Mouse (Mus musculus) forebrain, embryonic 10.5 days (tissue): ENCODE results near the gene Rbm41. TPM values are rescaled to one million over a fixed set of nuclear protein-coding genes. Genes with fewer than 3 reads are reported as not detected.

ENCODE experiments used
- DNase-seq: peaks from one replicate; pipeline ENCODE4 v3.0.0-alpha.2; 2017; ENCODE audit warnings: low spot score; ENCODE audit errors: extremely low spot score
- H3K27ac ChIP-seq: fragments of 300-500 bp; sonication (generic); 2 replicates; pipeline ENCODE4 v1.5.1; 2016; ENCODE audit warnings: mild to moderate bottlenecking
- H3K27me3 ChIP-seq: fragments of 300-500 bp; sonication (generic); 2 replicates; pipeline ENCODE4 v1.6.1; 2016; ENCODE audit warnings: mild to moderate bottlenecking; ENCODE audit not compliant: poor library complexity, severe bottlenecking
- H3K36me3 ChIP-seq: fragments of 300-500 bp; sonication (generic); replicated peaks from 2 replicates; pipeline ENCODE4 v1.6.1; 2016; ENCODE audit warnings: mild to moderate bottlenecking, moderate library complexity
- H3K4me1 ChIP-seq: fragments of 300-500 bp; sonication (generic); 2 replicates; pipeline ENCODE4 v1.6.1; 2016
- H3K4me3 ChIP-seq: fragments of 300-500 bp; sonication (generic); 2 replicates; pipeline ENCODE4 v1.5.1; 2016; ENCODE audit warnings: mild to moderate bottlenecking, moderate library complexity
- H3K9me3 ChIP-seq: fragments of 300-500 bp; sonication (generic); 2 replicates; pipeline ENCODE4 v1.6.1; 2016; ENCODE audit warnings: mild to moderate bottlenecking, moderate library complexity
- WGBS: fragments of 180-500 bp; shearing (Covaris S2); methylation state at CpG from one replicate; pipeline ENCODE4 v1.1.7; 2016; 5-methylcytosine and 5-hydroxymethylcytosine counted together
- polyA plus RNA-seq: library from polyadenylated mRNA; unstranded; fragments of >200 nt; fragmentation: Nextera tagmentation; extraction: Ambion mirVana; gene quantifications from 2 replicates; pipeline ENCODE4 v1.2.1, GENCODE M21; 2016

Rbm41 gene
- polyA plus RNA-seq: 5.4 and 5.6 TPM in 2 replicates

- 20% methylated on average over 25 of the region's 25 CpGs for WGBS
- peak within 1 kb of the TSS; percentile 60 for H3K4me3 ChIP-seq
- no peaks in the 10 kb centered on the region for H3K4me1 ChIP-seq
- DNase-seq: peak; percentile 50
- peaks cover 18% of the 10 kb centered on the region for H3K36me3 ChIP-seq
- peaks cover 69% of the 10 kb centered on the region for H3K27me3 ChIP-seq
- no peaks in the 10 kb centered on the region for H3K9me3 ChIP-seq
- H3K27ac ChIP-seq: peak within 1 kb of the TSS; percentile 85
Observed at GRCm38 (mm10) chrX:139997740-139998690, at the start of gene Rbm41. TSS of gene Rbm41 (minus strand) at chrX:139998595.

- Histone ChIP-seq H3K4me3 (peak overlapping the region; percentile 60; the same call in 1 of the 2 replicates), H3K36me3 (peaks cover 12% of the 10 kb centered on the region), H3K27me3 (peaks cover 70% of the 10 kb centered on the region), H3K4me1 (no peaks in the 10 kb centered on the region), H3K9me3 (no peaks in the 10 kb centered on the region), H3K27ac (no peak overlapping the region)
- WGBS: 81% methylated on average over 4 of the region's 4 CpGs
- DNase-seq: no peak
Observed at GRCm38 (mm10) chrX:139998691-139999065, 283 bp upstream of the Rbm41 start.

GRCm38 (mm10) chrX:139982115-139982514 is 16.3 kb downstream of the Rbm41 start:
- WGBS: 85% methylated on average over 5 of the region's 5 CpGs
- no peaks in the 10 kb centered on the region for H3K4me1 ChIP-seq
- H3K27me3 ChIP-seq: peaks cover 66% of the 10 kb centered on the region
- H3K4me3 ChIP-seq: no peak overlapping the region
- no peaks in the 10 kb centered on the region for H3K9me3 ChIP-seq
- DNase-seq: no peak
- no peak overlapping the region for H3K27ac ChIP-seq
- peaks cover 3% of the 10 kb centered on the region for H3K36me3 ChIP-seq

- Histone ChIP-seq H3K36me3 (no peaks in the 10 kb centered on the region), H3K27me3 (peaks cover 37% of the 10 kb centered on the region), H3K9me3 (no peaks in the 10 kb centered on the region), H3K4me1 (no peaks in the 10 kb centered on the region), H3K4me3 (no peak overlapping the region), H3K27ac (no peak overlapping the region)
- WGBS: 90% methylated on average over 1 of the region's 1 CpGs
- DNase-seq: no peak
Observed at GRCm38 (mm10) chrX:139933507-139933906, 64.9 kb downstream of the Rbm41 start.

- no peak overlapping the region for H3K4me3 ChIP-seq
- no peaks in the 10 kb centered on the region for H3K9me3 ChIP-seq
- no peaks in the 10 kb centered on the region for H3K36me3 ChIP-seq
- WGBS: 80% methylated on average over 3 of the region's 3 CpGs
- H3K4me1 ChIP-seq: no peaks in the 10 kb centered on the region
- no peak overlapping the region for H3K27ac ChIP-seq
- DNase-seq: no peak
- H3K27me3 ChIP-seq: peaks cover 41% of the 10 kb centered on the region
Observed at GRCm38 (mm10) chrX:139932472-139932871, 65.9 kb downstream of the Rbm41 start.

GRCm38 (mm10) chrX:139920572-139920971 is 77.8 kb downstream of the Rbm41 start:
- 89% methylated on average over 4 of the region's 4 CpGs for WGBS

GRCm38 (mm10) chrX:139891387-139891786 is 107.0 kb downstream of the Rbm41 start:
- H3K27me3 ChIP-seq: peaks cover 55% of the 10 kb centered on the region
- 69% methylated on average over 1 of the region's 1 CpGs for WGBS
- H3K36me3 ChIP-seq: no peaks in the 10 kb centered on the region
- no peak for DNase-seq
- H3K9me3 ChIP-seq: no peaks in the 10 kb centered on the region
- no peak overlapping the region for H3K4me3 ChIP-seq
- no peak overlapping the region for H3K27ac ChIP-seq
- H3K4me1 ChIP-seq: no peaks in the 10 kb centered on the region

More at GRCm38 (mm10) chrX:139920572-139920971, 77.8 kb downstream of the Rbm41 start:
- DNase-seq: no peak
- Histone ChIP-seq H3K9me3 (no peaks in the 10 kb centered on the region), H3K27me3 (peaks cover 29% of the 10 kb centered on the region), H3K36me3 (no peaks in the 10 kb centered on the region), H3K4me3 (no peak overlapping the region), H3K4me1 (no peaks in the 10 kb centered on the region), H3K27ac (no peak overlapping the region)

- no peak for DNase-seq
- Histone ChIP-seq H3K27ac (no peak overlapping the region), H3K4me1 (peaks cover under 1% of the 10 kb centered on the region; the same call in 1 of the 2 replicates), H3K4me3 (no peak overlapping the region), H3K27me3 (peaks cover 76% of the 10 kb centered on the region), H3K36me3 (no peaks in the 10 kb centered on the region), H3K9me3 (no peaks in the 10 kb centered on the region)
Observed at GRCm38 (mm10) chrX:139883221-139883620, 115.2 kb downstream of the Rbm41 start.

GRCm38 (mm10) chrX:139877936-139878335 is 120.5 kb downstream of the Rbm41 start:
- WGBS: 28% methylated on average over 3 of the region's 3 CpGs
- H3K27me3 ChIP-seq: peaks cover 76% of the 10 kb centered on the region
- DNase-seq: no peak
- H3K36me3 ChIP-seq: no peaks in the 10 kb centered on the region
- H3K9me3 ChIP-seq: no peaks in the 10 kb centered on the region
- H3K27ac ChIP-seq: no peak overlapping the region
- peaks cover 6% of the 10 kb centered on the region for H3K4me1 ChIP-seq
- no peak overlapping the region for H3K4me3 ChIP-seq

- H3K4me3 ChIP-seq: no peak overlapping the region
- H3K27me3 ChIP-seq: peaks cover 83% of the 10 kb centered on the region
- DNase-seq: no peak
- peaks cover 6% of the 10 kb centered on the region for H3K4me1 ChIP-seq
- no peaks in the 10 kb centered on the region for H3K9me3 ChIP-seq
- WGBS: 80% methylated on average over 7 of the region's 7 CpGs
- H3K36me3 ChIP-seq: no peaks in the 10 kb centered on the region
- no peak overlapping the region for H3K27ac ChIP-seq
Observed at GRCm38 (mm10) chrX:139877105-139877504, 121.3 kb downstream of the Rbm41 start.

- Histone ChIP-seq H3K9me3 (peaks cover 5% of the 10 kb centered on the region; the same call in 1 of the 2 replicates), H3K4me1 (no peaks in the 10 kb centered on the region), H3K27ac (peak within 1 kb of the TSS; percentile 81), H3K36me3 (no peaks in the 10 kb centered on the region), H3K27me3 (peaks cover 93% of the 10 kb centered on the region), H3K4me3 (peak within 1 kb of the TSS; percentile 66)
- peak; percentile 47 for DNase-seq
- 21% methylated on average over 65 of the region's 87 CpGs for WGBS
Observed at GRCm38 (mm10) chrX:139870938-139871791, 127.2 kb downstream of the Rbm41 start, which contains the start of gene Morc4. TSS of gene Morc4 (minus strand) at chrX:139871677.

GRCm38 (mm10) chrX:139870300-139870711 is 128.1 kb downstream of the Rbm41 start:
- no peaks in the 10 kb centered on the region for H3K4me1 ChIP-seq
- H3K27me3 ChIP-seq: peaks cover 92% of the 10 kb centered on the region
- WGBS: 28% methylated on average over 15 of the region's 15 CpGs
- H3K9me3 ChIP-seq: peaks cover 5% of the 10 kb centered on the region; the same call in 1 of the 2 replicates
- peak overlapping the region; percentile 66 for H3K4me3 ChIP-seq
- H3K27ac ChIP-seq: no peak overlapping the region; the same call in 1 of the 2 replicates
- peak; percentile 21 for DNase-seq
- H3K36me3 ChIP-seq: no peaks in the 10 kb centered on the region
